ENCODE assay signal across 8 mouse cellular contexts in genomic region chr4:133480185-133480537, GRCm38 (mm10). TPM values are rescaled to one million over a fixed set of nuclear protein-coding genes. Genes with fewer than 3 reads are reported as not detected.
DNase-seq lines count a peak whose midpoint lies in the region; ATAC-seq and TF ChIP-seq lines count a peak whose summit lies in the region.

No protein-coding gene starts in this region.

- peak overlapping the region; percentile 56 for H3K4me2 ChIP-seq in kidney, postnatal 0 days (ENCODE audit: low read length)
- H3K4me2 ChIP-seq in embryonic facial prominence, embryonic 11.5 days (ENCODE audit: low read depth, low read length) = peak overlapping the region; percentile 52
- peak overlapping the region; percentile 55 for H3K4me2 ChIP-seq in hindbrain, embryonic 15.5 days
- peak overlapping the region; percentile 54 for H3K4me2 ChIP-seq in midbrain, embryonic 15.5 days

- peak overlapping the region; percentile 55 for H3K9ac ChIP-seq in kidney, postnatal 0 days (ENCODE audit: low read depth, low read length)
- peak overlapping the region; percentile 46 for H3K9ac ChIP-seq in embryonic facial prominence, embryonic 11.5 days (replicated peaks; ENCODE audit: low read length)
- no peak overlapping the region for H3K9ac ChIP-seq in hindbrain, embryonic 15.5 days
- 0 out of 2 replicates have a peak overlapping the region, but pooled peaks have one; percentile 7 for H3K9ac ChIP-seq in midbrain, embryonic 15.5 days

- 3% methylated on average over 34 of the region's 34 CpGs for WGBS in kidney, postnatal 0 days
- 3% methylated on average over 28 of the region's 34 CpGs for WGBS in embryonic facial prominence, embryonic 11.5 days
- WGBS in hindbrain, embryonic 15.5 days = 3% methylated on average over 31 of the region's 34 CpGs
- WGBS in midbrain, embryonic 15.5 days = 3% methylated on average over 34 of the region's 34 CpGs

- H3K4me1 ChIP-seq in kidney, postnatal 0 days (replicated peaks; ENCODE audit: insufficient read depth, low read length) = 0 out of 2 replicates have a peak, but pooled peaks cover 13% of the 10 kb centered on the region
- peaks cover 2% of the 10 kb centered on the region; the same call in 1 of the 2 replicates for H3K4me1 ChIP-seq in embryonic facial prominence, embryonic 11.5 days (ENCODE audit: control insufficient read depth, insufficient read depth, low read length)
- H3K4me1 ChIP-seq in hindbrain, embryonic 15.5 days (replicated peaks) = peaks cover 9% of the 10 kb centered on the region
- peaks cover 7% of the 10 kb centered on the region; the same call in 1 of the 2 replicates for H3K4me1 ChIP-seq in midbrain, embryonic 15.5 days

- H3K27ac ChIP-seq in kidney, postnatal 0 days = no peak overlapping the region
- no peak overlapping the region for H3K27ac ChIP-seq in embryonic facial prominence, embryonic 11.5 days (replicated peaks; ENCODE audit: low read depth, low read length)
- H3K27ac ChIP-seq in hindbrain, embryonic 15.5 days (replicated peaks) = no peak overlapping the region
- no peak overlapping the region for H3K27ac ChIP-seq in midbrain, embryonic 15.5 days

- no peaks in the 10 kb centered on the region for H3K9me3 ChIP-seq in kidney, postnatal 0 days (replicated peaks; ENCODE audit: low read length)
- no peaks in the 10 kb centered on the region for H3K9me3 ChIP-seq in embryonic facial prominence, embryonic 11.5 days (replicated peaks; ENCODE audit: control insufficient read depth, low read length)
- H3K9me3 ChIP-seq in hindbrain, embryonic 15.5 days = no peaks in the 10 kb centered on the region
- H3K9me3 ChIP-seq in midbrain, embryonic 15.5 days = no peaks in the 10 kb centered on the region

- H3K36me3 ChIP-seq in kidney, postnatal 0 days (ENCODE audit: insufficient read depth, low read length) = no peaks in the 10 kb centered on the region
- H3K36me3 ChIP-seq in embryonic facial prominence, embryonic 11.5 days (replicated peaks; ENCODE audit: control insufficient read depth, insufficient read depth, low read depth, low read length) = no peaks in the 10 kb centered on the region
- no peaks in the 10 kb centered on the region for H3K36me3 ChIP-seq in hindbrain, embryonic 15.5 days
- no peaks in the 10 kb centered on the region for H3K36me3 ChIP-seq in midbrain, embryonic 15.5 days (replicated peaks)

- no peaks in the 10 kb centered on the region for H3K27me3 ChIP-seq in kidney, postnatal 0 days (ENCODE audit: insufficient read depth, low read length)
- peaks cover 11% of the 10 kb centered on the region for H3K27me3 ChIP-seq in embryonic facial prominence, embryonic 11.5 days (ENCODE audit: control insufficient read depth, insufficient read depth, low read length)
- H3K27me3 ChIP-seq in hindbrain, embryonic 15.5 days = peaks cover 30% of the 10 kb centered on the region
- peaks cover 32% of the 10 kb centered on the region for H3K27me3 ChIP-seq in midbrain, embryonic 15.5 days (replicated peaks)

- TF ChIP-seq CTCF in kidney, postnatal 0 days (IDR thresholded peaks at IDR 0.05; ENCODE audit: low read depth) = no peak

- DNase-seq in kidney, postnatal 0 days (ENCODE audit: low spot score) = no peak
- no peak for DNase-seq in kidney, postnatal 14 days
- no peak for DNase-seq in embryonic facial prominence, embryonic 11.5 days (ENCODE audit: low spot score)
- DNase-seq in MN1 (ENCODE audit: low spot score) = no peak
- DNase-seq in right cerebral cortex, postnatal 25 days = no peak
- no peak for DNase-seq in adrenal gland, adult (ENCODE audit: inconsistent age in 2 of 2, low spot score in 1 of 2)

- H3K4me3 ChIP-seq in kidney, postnatal 0 days (replicated peaks; ENCODE audit: low read depth, low read length) = peak overlapping the region; percentile 26
- H3K4me3 ChIP-seq in embryonic facial prominence, embryonic 11.5 days (ENCODE audit: low read depth, low read length) = peak overlapping the region; percentile 41
- peak overlapping the region; percentile 39 for H3K4me3 ChIP-seq in hindbrain, embryonic 15.5 days
- H3K4me3 ChIP-seq in midbrain, embryonic 15.5 days = peak overlapping the region; percentile 40

- 0 out of 2 replicates have a peak, but pooled peaks have one; percentile 6 for ATAC-seq in kidney, postnatal 0 days (replicated peaks; ENCODE audit: low FRiP score, low read depth)
- peak; percentile 40; the same call in 1 of the 2 replicates for ATAC-seq in embryonic facial prominence, embryonic 11.5 days (replicated peaks; ENCODE audit: insufficient number of reproducible peaks, low FRiP score, low TSS enrichment, low read depth)
- ATAC-seq in hindbrain, embryonic 15.5 days (ENCODE audit: low FRiP score, low read depth) = peak; percentile 27; the same call in 1 of the 2 replicates
- peak; percentile 59 for ATAC-seq in midbrain, embryonic 15.5 days (replicated peaks)

RNA-seq across cellular contexts. Expression of gene Tent5b, which starts 0.2 kb away (rescaled TPM):
- 2.7 and 2.8 TPM in 2 replicates for polyA plus RNA-seq in kidney, postnatal 0 days (2015; fragmentation: Nextera tagmentation; extraction: Ambion mirVana)
- polyA plus RNA-seq in embryonic facial prominence, embryonic 11.5 days (2014; fragmentation: Nextera tagmentation; extraction: Ambion mirVana) = 0.71 and 0.93 TPM in 2 replicates
- 0.49 and 0.58 TPM in 2 replicates for polyA plus RNA-seq in hindbrain, embryonic 15.5 days (2015; fragmentation: Nextera tagmentation; extraction: Ambion mirVana)
- polyA plus RNA-seq in midbrain, embryonic 15.5 days (2015; fragmentation: Nextera tagmentation; extraction: Ambion mirVana) = 0.22 and 0.37 TPM in 2 replicates

RNA-seq across cellular contexts. Expression of gene Trnp1, which starts 18.2 kb away (rescaled TPM):
- polyA plus RNA-seq in kidney, postnatal 0 days (2015; fragmentation: Nextera tagmentation; extraction: Ambion mirVana) = 1.4 and 1.5 TPM in 2 replicates
- polyA plus RNA-seq in embryonic facial prominence, embryonic 11.5 days (2014; fragmentation: Nextera tagmentation; extraction: Ambion mirVana) = 2.0 and 2.8 TPM in 2 replicates
- polyA plus RNA-seq in hindbrain, embryonic 15.5 days (2015; fragmentation: Nextera tagmentation; extraction: Ambion mirVana) = 10.8 and 10.9 TPM in 2 replicates
- 6.4 and 6.9 TPM in 2 replicates for polyA plus RNA-seq in midbrain, embryonic 15.5 days (2015; fragmentation: Nextera tagmentation; extraction: Ambion mirVana)

RNA-seq across cellular contexts. Expression of gene Kdf1, which starts 38.6 kb away (rescaled TPM):
- 38.6 and 38.7 TPM in 2 replicates for polyA plus RNA-seq in kidney, postnatal 0 days (2015; fragmentation: Nextera tagmentation; extraction: Ambion mirVana)
- polyA plus RNA-seq in embryonic facial prominence, embryonic 11.5 days (2014; fragmentation: Nextera tagmentation; extraction: Ambion mirVana) = 7.6 and 8.0 TPM in 2 replicates
- 0.39 and 0.74 TPM in 2 replicates for polyA plus RNA-seq in hindbrain, embryonic 15.5 days (2015; fragmentation: Nextera tagmentation; extraction: Ambion mirVana)
- polyA plus RNA-seq in midbrain, embryonic 15.5 days (2015; fragmentation: Nextera tagmentation; extraction: Ambion mirVana) = 0.95 and 0.99 TPM in 2 replicates

Comparison
In these comparisons a context has a peak if more than half of its experiments do, and no peak if none do; other contexts are left out.
1. ATAC-seq: peak in every context shown above with its lines; median percentile 59 in midbrain, embryonic 15.5 days; 40 in embryonic facial prominence, embryonic 11.5 days; 27 in hindbrain, embryonic 15.5 days; 6 in kidney, postnatal 0 days.